Mouse (Mus musculus) adipose tissue, adult 10 weeks (tissue): Measurements from ENCODE around the gene Fam189a1. TPM values are rescaled to one million over a fixed set of nuclear protein-coding genes. Genes with fewer than 3 reads are reported as not detected.

Experiments
- polyA plus RNA-seq: library from polyadenylated mRNA; stranded (reverse); fragments of 350-450 nt; fragmentation: Illumina TruSeq; extraction: RNeasy Lipid Tissue Mini Kit (QIAGEN cat#74804); gene quantifications from one replicate; pipeline ENCODE4 v1.2.3, GENCODE M21; 2014; ENCODE audit warnings: low read depth, low replicate concordance

Gene Fam189a1
- polyA plus RNA-seq = 1.5 TPM

DNA sequence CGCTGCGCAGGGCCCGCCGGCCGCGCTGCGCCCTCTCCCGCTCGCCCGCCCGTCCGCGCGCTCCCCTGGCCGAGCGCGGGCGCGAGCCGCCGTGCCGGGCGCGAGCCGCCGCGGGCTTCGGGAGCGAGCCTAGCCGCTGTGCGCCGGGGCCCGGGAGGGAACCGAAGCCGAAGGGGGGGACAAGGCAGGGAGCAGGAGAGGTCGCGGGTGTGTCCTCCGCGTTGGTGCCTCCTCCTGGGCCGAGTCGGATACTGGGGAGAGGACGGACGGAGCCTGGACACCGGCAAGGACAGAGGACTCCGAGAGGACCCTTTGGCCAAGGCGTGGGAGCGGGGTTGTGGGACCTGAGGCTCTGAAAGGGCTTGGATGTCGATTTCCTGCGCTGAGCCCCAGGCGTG lies at the start of gene Fam189a1:
Gene Fam189a1 (minus strand): TSS at position 57 of the 398 bp plus-strand sequence.

GRCm38 (mm10) chr7:64872743-64873241 lies 283.6 kb downstream of the Fam189a1 start, which contains the start of gene Nsmce3:
Gene Nsmce3, minus strand, starts transcription at chr7:64872997.

